In the genomic region with DNA sequence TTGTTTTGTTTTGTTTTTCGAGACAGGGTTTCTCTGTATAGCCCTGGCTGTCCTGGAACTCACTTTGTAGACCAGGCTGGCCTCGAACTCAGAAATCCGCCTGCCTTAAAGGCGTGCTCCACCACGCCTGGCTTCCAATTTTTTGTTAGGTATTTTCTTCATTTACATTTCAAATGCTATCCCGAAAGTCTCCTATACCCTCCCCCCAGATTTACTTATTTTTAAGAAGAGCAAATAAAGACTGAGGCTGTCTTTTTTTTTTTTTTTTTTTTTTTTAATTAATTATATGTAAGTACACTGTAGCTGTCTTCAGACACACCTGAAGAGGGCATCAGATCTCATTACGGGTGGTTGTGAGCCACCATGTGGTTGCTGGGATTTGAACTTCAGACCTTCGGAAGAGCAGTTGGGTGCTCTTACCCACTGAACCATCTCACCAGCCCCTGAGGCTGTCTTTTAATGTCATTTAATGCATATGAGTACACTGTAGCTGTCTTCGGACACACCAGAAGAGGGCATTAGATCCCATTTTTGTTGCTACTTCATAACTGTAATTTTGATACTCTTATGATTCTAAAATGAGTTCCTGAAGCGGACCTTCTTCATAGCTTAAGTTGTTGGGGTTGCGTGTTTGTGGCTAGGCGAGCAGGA, we compare ENCODE assay signal across 8 mouse cellular contexts. TPM values are rescaled to one million over a fixed set of nuclear protein-coding genes. Genes with fewer than 3 reads are reported as not detected.
DNase-seq lines count a peak whose midpoint lies in the region; ATAC-seq and TF ChIP-seq lines count a peak whose summit lies in the region.
"Not testable (repeated sequence)": the region's sequence is repeated elsewhere in the genome, so short reads cannot be mapped to it uniquely, and the experiment has no call there.

No protein-coding gene starts in this region.

- TF ChIP-seq EP300 in stomach, postnatal 0 days (optimal IDR thresholded peaks at IDR 0.05): not testable (repeated sequence)

- H3K9ac ChIP-seq in ES-E14 (ENCODE audit: insufficient read depth, low read depth, low read length, poor library complexity, severe bottlenecking): peak overlapping the region; percentile 88; the same call in 1 of the 2 replicates
- peak overlapping the region; percentile 81 for H3K9ac ChIP-seq in embryonic facial prominence, embryonic 15.5 days
- peak overlapping the region; percentile 70; the same call in 1 of the 2 replicates for H3K9ac ChIP-seq in hindbrain, embryonic 15.5 days
- H3K9ac ChIP-seq in lung, embryonic 15.5 days: peak overlapping the region; percentile 78; the same call in 1 of the 2 replicates
- H3K9ac ChIP-seq in stomach, postnatal 0 days (ENCODE audit: low read length): peak overlapping the region; percentile 92

- H3K36me3 ChIP-seq in ES-E14 (ENCODE audit: control insufficient read depth, insufficient read depth, low read length, poor library complexity, severe bottlenecking); embryonic facial prominence, embryonic 15.5 days; hindbrain, embryonic 15.5 days; limb, embryonic 10.5 days; lung, embryonic 15.5 days; stomach, postnatal 0 days (ENCODE audit: control insufficient read depth, insufficient read depth, low read length): not testable (repeated sequence)

- ATAC-seq in embryonic facial prominence, embryonic 15.5 days (ENCODE audit: insufficient number of reproducible peaks, low FRiP score, low TSS enrichment, low read depth): peak; percentile 63
- peak; percentile 38; the same call in 1 of the 2 replicates for ATAC-seq in hindbrain, embryonic 15.5 days (ENCODE audit: low FRiP score, low read depth)
- peak; percentile 72 for ATAC-seq in lung, embryonic 15.5 days (ENCODE audit: borderline replicate concordance, extremely low read depth, low FRiP score, low TSS enrichment)
- ATAC-seq in monocyte, adult 5-6 weeks (replicated peaks; ENCODE audit: insufficient number of reproducible peaks, low FRiP score, low TSS enrichment, poor library complexity, severe bottlenecking): peak; percentile 29; the same call in 1 of the 2 replicates
- peak; percentile 73 for ATAC-seq in stomach, postnatal 0 days (ENCODE audit: low FRiP score, low TSS enrichment)

- not testable (repeated sequence) for DNase-seq in ES-E14 (ENCODE audit: low read depth, low spot score); limb, embryonic 10.5 days (ENCODE audit: low spot score); stomach, postnatal 0 days (ENCODE audit: low spot score)
- peak; percentile 86 for DNase-seq in heart, adult 11 months

- H3K9me3 ChIP-seq in ES-E14 (ENCODE audit: control insufficient read depth, insufficient read depth, low read depth, low read length); embryonic facial prominence, embryonic 15.5 days (replicated peaks); hindbrain, embryonic 15.5 days; limb, embryonic 10.5 days (replicated peaks); lung, embryonic 15.5 days; stomach, postnatal 0 days (ENCODE audit: control insufficient read depth, low read length): not testable (repeated sequence)

- TF ChIP-seq CTCF in stomach, postnatal 0 days (IDR thresholded peaks at IDR 0.05; ENCODE audit: low read depth): peak; percentile 58

- in situ Hi-C loops in ES-E14 (cut with MboI; ENCODE audit: low sequenced_read_pairs in 2 of 2, unreplicated experiment in 2 of 2): not testable (repeated sequence)

- peak overlapping the region; percentile 74 for H3K4me2 ChIP-seq in embryonic facial prominence, embryonic 15.5 days (replicated peaks)
- peak overlapping the region; percentile 78 for H3K4me2 ChIP-seq in hindbrain, embryonic 15.5 days
- H3K4me2 ChIP-seq in lung, embryonic 15.5 days: peak overlapping the region; percentile 78
- peak overlapping the region; percentile 86 for H3K4me2 ChIP-seq in stomach, postnatal 0 days (replicated peaks; ENCODE audit: low read depth)

- H3K4me3 ChIP-seq in ES-E14 (ENCODE audit: insufficient read depth in 1 of 2, low read depth in 1 of 2, low read length in 2 of 2, poor library complexity in 1 of 2, severe bottlenecking in 1 of 2): peak overlapping the region; percentile 84 to 87
- H3K4me3 ChIP-seq in embryonic facial prominence, embryonic 15.5 days (replicated peaks): peak overlapping the region; percentile 77
- peak overlapping the region; percentile 55 for H3K4me3 ChIP-seq in hindbrain, embryonic 15.5 days
- H3K4me3 ChIP-seq in limb, embryonic 10.5 days: peak overlapping the region; percentile 65
- H3K4me3 ChIP-seq in lung, embryonic 15.5 days: peak overlapping the region; percentile 71
- H3K4me3 ChIP-seq in stomach, postnatal 0 days (ENCODE audit: low read depth, low read length): peak overlapping the region; percentile 87

- H3K27ac ChIP-seq in ES-E14 (ENCODE audit: insufficient read depth, low read depth, low read length, poor library complexity, severe bottlenecking): peak overlapping the region; percentile 19; the same call in 1 of the 2 replicates
- peak overlapping the region; percentile 87 for H3K27ac ChIP-seq in embryonic facial prominence, embryonic 15.5 days (replicated peaks)
- 0 out of 2 replicates have a peak overlapping the region, but pooled peaks have one; percentile 75 for H3K27ac ChIP-seq in hindbrain, embryonic 15.5 days (replicated peaks)
- peak overlapping the region; percentile 88 for H3K27ac ChIP-seq in limb, embryonic 10.5 days
- H3K27ac ChIP-seq in lung, embryonic 15.5 days: 0 out of 2 replicates have a peak overlapping the region, but pooled peaks have one; percentile 83
- peak overlapping the region; percentile 95; the same call in 1 of the 2 replicates for H3K27ac ChIP-seq in stomach, postnatal 0 days (replicated peaks)

- 39% methylated on average over 12 of the region's 12 CpGs for WGBS in embryonic facial prominence, embryonic 15.5 days
- WGBS in hindbrain, embryonic 15.5 days: 45% methylated on average over 12 of the region's 12 CpGs
- WGBS in limb, embryonic 10.5 days: 48% methylated on average over 12 of the region's 12 CpGs
- WGBS in lung, embryonic 15.5 days: 41% methylated on average over 12 of the region's 12 CpGs
- 45% methylated on average over 11 of the region's 12 CpGs for WGBS in stomach, postnatal 0 days

- not testable (repeated sequence) for H3K4me1 ChIP-seq in ES-E14 (ENCODE audit: control insufficient read depth in 2 of 2, insufficient read depth in 2 of 2, low read length in 2 of 2, poor library complexity in 1 of 2); embryonic facial prominence, embryonic 15.5 days; hindbrain, embryonic 15.5 days (replicated peaks); lung, embryonic 15.5 days; stomach, postnatal 0 days (replicated peaks; ENCODE audit: control insufficient read depth, insufficient read depth)
- peaks cover 12% of the 10 kb centered on the region; the same call in 1 of the 2 replicates for H3K4me1 ChIP-seq in limb, embryonic 10.5 days

- not testable (repeated sequence) for H3K27me3 ChIP-seq in embryonic facial prominence, embryonic 15.5 days; hindbrain, embryonic 15.5 days; limb, embryonic 10.5 days (ENCODE audit: low read depth, poor library complexity, severe bottlenecking); lung, embryonic 15.5 days; stomach, postnatal 0 days (ENCODE audit: control insufficient read depth, insufficient read depth, low read length)

RNA-seq across cellular contexts. Expression of gene Rnf135, which starts 0.5 kb away (rescaled TPM):
- 3.4 and 5.2 TPM in 2 replicates for total RNA-seq in ES-E14 (2012; rRNA removed)
- polyA plus RNA-seq in embryonic facial prominence, embryonic 15.5 days (2015; fragmentation: Nextera tagmentation; extraction: Ambion mirVana): 9.5 and 10.8 TPM in 2 replicates
- 3.3 and 3.9 TPM in 2 replicates for polyA plus RNA-seq in hindbrain, embryonic 15.5 days (2015; fragmentation: Nextera tagmentation; extraction: Ambion mirVana)
- 4.2 and 5.0 TPM in 2 replicates for polyA plus RNA-seq in limb, embryonic 10.5 days (2016; fragmentation: Nextera tagmentation; extraction: Ambion mirVana)
- polyA plus RNA-seq in lung, embryonic 15.5 days (2015; fragmentation: Nextera tagmentation; extraction: Ambion mirVana): 9.6 and 11.7 TPM in 2 replicates
- 5.0 to 10.4 TPM (median 6.2 TPM) in 3 replicates for total RNA-seq in monocyte, adult 5-6 weeks (2017)
- 7.5 and 8.8 TPM in 2 replicates for polyA plus RNA-seq in stomach, postnatal 0 days (2015; fragmentation: Nextera tagmentation; extraction: Ambion mirVana)

RNA-seq across cellular contexts. Expression of gene Rhot1, which starts 25.6 kb away (rescaled TPM):
- total RNA-seq in ES-E14 (2012; rRNA removed): 29.1 and 38.8 TPM in 2 replicates
- polyA plus RNA-seq in embryonic facial prominence, embryonic 15.5 days (2015; fragmentation: Nextera tagmentation; extraction: Ambion mirVana): 52.0 and 56.5 TPM in 2 replicates
- polyA plus RNA-seq in hindbrain, embryonic 15.5 days (2015; fragmentation: Nextera tagmentation; extraction: Ambion mirVana): 67.4 and 72.7 TPM in 2 replicates
- polyA plus RNA-seq in limb, embryonic 10.5 days (2016; fragmentation: Nextera tagmentation; extraction: Ambion mirVana): 51.9 and 53.4 TPM in 2 replicates
- polyA plus RNA-seq in lung, embryonic 15.5 days (2015; fragmentation: Nextera tagmentation; extraction: Ambion mirVana): 51.6 and 54.1 TPM in 2 replicates
- total RNA-seq in monocyte, adult 5-6 weeks (2017): 48.4 to 57.1 TPM (median 56.2 TPM) in 3 replicates
- polyA plus RNA-seq in stomach, postnatal 0 days (2015; fragmentation: Nextera tagmentation; extraction: Ambion mirVana): 28.4 and 30.4 TPM in 2 replicates

RNA-seq across cellular contexts. Expression of gene Adap2, which starts 29.3 kb away (rescaled TPM):
- total RNA-seq in ES-E14 (2012; rRNA removed): 2.8 and 5.1 TPM in 2 replicates
- 2.4 and 3.0 TPM in 2 replicates for polyA plus RNA-seq in embryonic facial prominence, embryonic 15.5 days (2015; fragmentation: Nextera tagmentation; extraction: Ambion mirVana)
- polyA plus RNA-seq in hindbrain, embryonic 15.5 days (2015; fragmentation: Nextera tagmentation; extraction: Ambion mirVana): 4.1 TPM in 2 replicates
- polyA plus RNA-seq in limb, embryonic 10.5 days (2016; fragmentation: Nextera tagmentation; extraction: Ambion mirVana): 0.21 and 0.46 TPM in 2 replicates
- polyA plus RNA-seq in lung, embryonic 15.5 days (2015; fragmentation: Nextera tagmentation; extraction: Ambion mirVana): 2.4 and 2.5 TPM in 2 replicates
- 6.7 to 11.8 TPM (median 8.7 TPM) in 3 replicates for total RNA-seq in monocyte, adult 5-6 weeks (2017)
- 3.6 and 5.4 TPM in 2 replicates for polyA plus RNA-seq in stomach, postnatal 0 days (2015; fragmentation: Nextera tagmentation; extraction: Ambion mirVana)

RNA-seq across cellular contexts. Expression of gene Tefm, which starts 41.2 kb away (rescaled TPM):
- total RNA-seq in ES-E14 (2012; rRNA removed): 31.1 and 33.3 TPM in 2 replicates
- polyA plus RNA-seq in embryonic facial prominence, embryonic 15.5 days (2015; fragmentation: Nextera tagmentation; extraction: Ambion mirVana): 24.2 and 26.0 TPM in 2 replicates
- 19.4 and 24.4 TPM in 2 replicates for polyA plus RNA-seq in hindbrain, embryonic 15.5 days (2015; fragmentation: Nextera tagmentation; extraction: Ambion mirVana)
- 33.0 and 40.4 TPM in 2 replicates for polyA plus RNA-seq in limb, embryonic 10.5 days (2016; fragmentation: Nextera tagmentation; extraction: Ambion mirVana)
- 28.2 and 29.2 TPM in 2 replicates for polyA plus RNA-seq in lung, embryonic 15.5 days (2015; fragmentation: Nextera tagmentation; extraction: Ambion mirVana)
- total RNA-seq in monocyte, adult 5-6 weeks (2017): 2.9 to 11.4 TPM (median 5.8 TPM) in 3 replicates
- polyA plus RNA-seq in stomach, postnatal 0 days (2015; fragmentation: Nextera tagmentation; extraction: Ambion mirVana): 18.6 and 20.5 TPM in 2 replicates

Comparison
In these comparisons a context has a peak if more than half of its experiments do, and no peak if none do; other contexts are left out.
1. H3K27ac ChIP-seq: peak in every context shown above with its lines; median percentile 95 in stomach, postnatal 0 days; 88 in limb, embryonic 10.5 days; 87 in embryonic facial prominence, embryonic 15.5 days; 83 in lung, embryonic 15.5 days; 75 in hindbrain, embryonic 15.5 days; 19 in ES-E14.